Mouse (Mus musculus): ENCODE measurements around the gene Dennd6b.

- no peak for TF ChIP-seq CTCF (IDR thresholded peaks at IDR 0.05; ENCODE audit: extremely low read depth, insufficient read length, insufficient replicate concordance, low read depth, low read length)
- TF ChIP-seq POLR2A (IDR thresholded peaks at IDR 0.05; ENCODE audit: low read depth, low read length) = no peak
Measured at GRCm38 (mm10) chr15:89214953-89215352, 18.7 kb upstream of the Dennd6b start.

All from small intestine, adult 2 months (tissue).